Mouse (Mus musculus): ENCODE measurements around the gene Cyb5r1.

DNA sequence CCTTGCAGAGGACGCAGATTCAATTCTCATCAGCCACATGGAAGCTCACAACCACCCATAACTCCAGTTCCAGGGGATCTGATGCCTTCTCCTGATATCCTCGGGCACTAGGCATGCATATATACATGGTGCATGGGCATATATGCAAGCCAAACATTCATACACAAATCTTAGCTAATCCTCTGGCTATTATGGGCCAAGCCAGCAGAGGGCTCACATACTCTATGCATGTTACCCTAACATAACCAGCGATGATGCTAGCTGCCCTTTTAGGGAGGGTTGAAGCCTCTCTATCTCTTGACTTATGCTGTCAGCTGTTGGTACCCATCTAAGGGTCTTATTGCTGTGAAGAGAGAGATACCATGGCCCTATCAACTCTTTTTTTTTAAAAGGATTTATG is 45.6 kb downstream of the Cyb5r1 start:
- no peak for TF ChIP-seq GATA1 (IDR thresholded peaks at IDR 0.05; ENCODE audit: low read length)
- no peak for TF ChIP-seq TAL1 (IDR thresholded peaks at IDR 0.05; ENCODE audit: low read length)
